Mouse (Mus musculus): ENCODE data around the gene Rmi1.

DNA sequence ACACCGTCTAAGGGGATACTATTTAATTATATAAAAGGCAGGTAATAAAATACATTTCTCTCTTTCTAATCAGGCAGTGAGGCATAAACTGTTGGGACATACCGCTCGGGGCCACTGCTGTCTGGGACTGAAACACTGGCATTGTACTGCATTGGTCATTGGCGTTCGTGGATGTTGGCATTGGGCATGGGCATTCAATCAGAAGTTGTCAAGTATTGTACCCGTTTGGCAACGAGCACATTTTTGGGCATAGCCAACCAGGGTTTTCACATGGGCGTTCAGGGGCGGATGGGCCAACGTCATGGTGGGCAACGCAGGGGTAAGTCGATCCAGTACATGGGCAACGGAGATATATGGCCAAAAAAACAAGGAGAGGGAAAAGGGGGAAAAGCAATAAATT is 4.4 kb upstream of the Rmi1 start:
- TF ChIP-seq POLR2A (IDR thresholded peaks at IDR 0.05; ENCODE audit: borderline replicate concordance, insufficient read depth, low read length) (no peak), CTCF (IDR thresholded peaks at IDR 0.05; ENCODE audit: borderline replicate concordance, insufficient read depth, low read depth, low read length) (no peak)

Measured in cerebellum, adult 2 months (tissue).